Mouse (Mus musculus) liver (tissue): ENCODE measurements at regions not wholly inside any gene's neighbourhood (a gene's known extent, or its start where the extent isn't known, plus 50 kb on each side); places are given as distances from the start of the nearest gene placed in this dataset.

ENCODE experiments used
- DNase-seq: peaks from one replicate; pipeline ENCODE4 v3.0.0-alpha.2; 2020; ENCODE audit warnings: mixed read lengths

GRCm38 (mm10) chr4:93438587-93439336 is 103.5 kb upstream of the Tusc1 start:
- DNase-seq, result no peak

- no peak for DNase-seq
Observed at GRCm38 (mm10) chr4:93437386-93438130, 102.2 kb upstream of the Tusc1 start.

GRCm38 (mm10) chr4:93412695-93413094 is 77.4 kb upstream of the Tusc1 start:
- DNase-seq, result no peak

DNA sequence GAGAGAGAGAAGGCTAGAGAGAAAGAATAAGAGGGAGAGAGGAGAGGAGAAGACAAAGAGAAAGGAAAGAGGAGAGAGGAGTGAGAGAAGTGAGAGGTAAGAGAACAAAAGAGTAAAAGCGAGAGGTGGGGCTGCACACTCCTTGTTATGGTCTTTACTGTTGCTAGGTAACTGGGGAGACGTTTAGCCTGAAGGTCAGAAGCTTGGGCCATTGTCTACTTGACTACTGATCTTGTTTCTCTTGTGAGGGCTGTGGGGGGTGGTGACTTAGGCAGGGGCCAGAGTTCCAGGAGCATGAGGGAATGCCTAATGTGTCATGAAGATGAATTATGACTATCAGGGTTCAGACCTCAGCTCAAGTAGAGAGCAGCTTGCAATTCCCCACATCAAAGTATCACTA is 71.6 kb upstream of the Tusc1 start:
- DNase-seq, result no peak

- DNase-seq, result no peak
Observed at GRCm38 (mm10) chr4:93400579-93400978, 65.3 kb upstream of the Tusc1 start.
